Mouse (Mus musculus): Measurements from ENCODE around the gene Tmed8.
"Not testable (repeated sequence)": the region's sequence is repeated elsewhere in the genome, so short reads cannot be mapped to it uniquely, and the experiment has no call there.

The Tmed8 gene

GRCm38 (mm10) chr12:87199973-87200586 is at the start of gene Tmed8:
TSS of gene Tmed8 (minus strand) at chr12:87200454.
- DNase-seq (ENCODE audit: low spot score), result peak; percentile 68

GRCm38 (mm10) chr12:87238632-87239031 is 38.4 kb upstream of the Tmed8 start, which contains the start of gene Noxred1:
TSS of gene Noxred1 (minus strand) at chr12:87238732.
- DNase-seq (ENCODE audit: low spot score), result no peak

DNA sequence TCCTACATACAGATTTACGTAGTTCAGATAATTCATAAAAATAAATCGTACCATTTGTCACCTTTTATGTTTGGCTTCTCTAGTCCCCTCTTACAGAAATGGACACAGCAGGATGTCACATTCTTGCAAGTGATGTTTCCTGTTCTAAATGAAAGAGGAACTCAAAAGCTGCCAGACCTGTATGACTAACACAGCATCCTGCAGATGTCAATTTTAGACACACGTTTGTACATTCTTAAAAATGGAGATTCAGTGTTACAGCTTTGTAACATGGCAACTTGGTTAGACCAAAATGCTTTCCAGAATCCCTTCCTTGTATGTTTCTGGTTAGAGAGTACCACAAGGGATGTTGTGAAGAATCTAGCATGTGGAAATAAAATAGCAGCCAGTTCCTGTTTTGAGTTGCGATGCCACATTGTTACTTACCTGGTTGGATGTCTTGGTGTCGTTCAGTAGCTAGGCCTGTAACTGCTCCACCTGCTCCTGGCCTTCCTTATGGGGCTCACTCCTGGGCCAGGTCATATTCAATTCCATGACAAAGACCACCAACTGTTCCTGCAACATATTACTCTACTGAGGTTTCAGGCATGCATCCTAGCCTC is 36.7 kb upstream of the Tmed8 start:
- no peak for DNase-seq (ENCODE audit: low spot score)

DNA sequence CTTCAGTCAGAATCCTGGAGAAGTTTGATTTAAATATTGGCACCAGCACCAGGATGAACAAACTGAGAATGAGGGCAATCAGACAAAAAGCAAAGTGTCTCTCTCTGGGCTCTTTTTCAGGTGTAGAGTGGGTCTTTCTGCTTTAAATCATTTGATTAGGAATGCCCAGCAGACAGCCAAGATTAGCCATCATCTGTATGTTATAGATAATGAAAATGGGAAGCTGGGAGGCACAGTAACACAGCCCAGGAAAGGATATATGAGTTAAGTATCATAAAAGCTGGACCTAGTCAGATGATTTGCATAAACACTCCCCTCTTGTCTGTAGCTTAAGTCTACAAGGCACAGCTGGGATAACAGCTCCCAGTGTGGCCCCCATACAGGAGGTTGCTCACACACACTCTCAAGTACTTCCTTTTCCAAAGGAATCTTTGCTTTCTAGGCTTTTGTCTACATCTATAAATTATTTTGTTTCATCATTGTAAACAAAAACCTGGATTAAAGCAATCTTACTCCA is 30.2 kb upstream of the Tmed8 start:
- DNase-seq (ENCODE audit: low spot score), result no peak

- DNase-seq (ENCODE audit: low spot score), result no peak
Observed at GRCm38 (mm10) chr12:87229633-87230032, 29.4 kb upstream of the Tmed8 start.

DNA sequence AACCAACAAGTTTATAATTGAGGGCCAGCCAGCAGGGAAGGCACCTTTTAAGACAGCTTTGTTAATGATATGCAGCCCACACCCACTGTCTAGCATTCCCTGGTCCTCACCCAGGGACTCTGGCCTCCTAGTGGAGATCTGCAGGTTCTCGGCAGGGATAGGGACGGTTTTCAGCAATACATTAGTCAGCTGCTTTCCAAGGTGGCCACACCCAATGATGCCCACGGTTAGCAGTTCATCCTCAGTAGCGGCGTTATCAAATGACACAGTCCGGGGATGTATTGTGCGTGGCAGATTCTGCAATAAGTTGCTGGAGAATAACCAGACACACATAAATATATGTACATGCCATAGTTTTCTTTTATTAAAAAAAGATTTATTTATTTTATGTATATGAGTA is 26.5 kb upstream of the Tmed8 start:
- no peak for DNase-seq (ENCODE audit: low spot score)

DNA sequence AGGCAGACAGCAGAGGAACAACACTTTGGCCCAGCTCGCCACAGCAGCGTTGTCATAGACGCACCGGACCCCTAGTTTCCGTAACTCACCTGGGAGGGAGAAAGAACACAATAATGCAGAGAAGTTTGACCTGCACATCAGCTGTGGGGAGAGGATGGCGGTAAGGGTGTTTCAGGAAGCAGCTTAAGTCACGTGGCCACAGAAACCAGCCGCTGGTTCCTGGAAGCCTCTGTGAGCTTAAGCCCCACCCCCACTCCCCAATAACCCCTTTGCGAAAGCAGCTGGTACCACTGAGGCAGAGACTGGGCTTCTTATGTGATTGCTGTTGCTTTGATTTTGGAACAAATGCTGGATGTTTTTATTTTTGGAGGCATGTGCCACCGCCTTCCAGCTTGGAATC is 24.7 kb upstream of the Tmed8 start:
- no peak for DNase-seq (ENCODE audit: low spot score)

GRCm38 (mm10) chr12:87219362-87219761 is 19.1 kb upstream of the Tmed8 start:
- no peak for DNase-seq (ENCODE audit: low spot score)

DNA sequence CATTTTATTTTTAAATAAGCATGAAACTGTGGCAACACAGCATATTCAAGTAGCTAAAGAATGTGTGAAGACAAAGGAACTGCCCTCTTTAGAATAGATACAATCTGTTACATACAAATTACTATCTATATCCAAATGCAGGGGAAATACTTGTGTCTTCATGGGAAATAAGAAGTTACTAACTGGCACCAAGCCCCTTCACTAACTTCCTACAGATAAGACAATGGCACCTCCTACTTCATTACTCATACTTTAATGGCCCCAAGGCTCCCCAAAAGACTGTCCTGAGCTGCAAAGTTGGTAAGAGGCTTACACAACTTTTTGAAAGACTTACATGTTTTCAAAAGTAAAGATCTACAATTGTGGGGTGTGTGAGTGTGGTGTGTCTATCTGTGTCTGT is 17.3 kb upstream of the Tmed8 start:
- no peak for DNase-seq (ENCODE audit: low spot score)

- DNase-seq (ENCODE audit: low spot score), result no peak
Observed at GRCm38 (mm10) chr12:87216053-87216452, 15.8 kb upstream of the Tmed8 start.

- DNase-seq (ENCODE audit: low spot score), result no peak
Observed at GRCm38 (mm10) chr12:87212844-87213606, 12.8 kb upstream of the Tmed8 start.

GRCm38 (mm10) chr12:87205789-87206188 is 5.5 kb upstream of the Tmed8 start:
- not testable (repeated sequence) for DNase-seq (ENCODE audit: low spot score)

- no peak for DNase-seq (ENCODE audit: low spot score)
Observed at GRCm38 (mm10) chr12:87201694-87202093, 1.4 kb upstream of the Tmed8 start.

DNA sequence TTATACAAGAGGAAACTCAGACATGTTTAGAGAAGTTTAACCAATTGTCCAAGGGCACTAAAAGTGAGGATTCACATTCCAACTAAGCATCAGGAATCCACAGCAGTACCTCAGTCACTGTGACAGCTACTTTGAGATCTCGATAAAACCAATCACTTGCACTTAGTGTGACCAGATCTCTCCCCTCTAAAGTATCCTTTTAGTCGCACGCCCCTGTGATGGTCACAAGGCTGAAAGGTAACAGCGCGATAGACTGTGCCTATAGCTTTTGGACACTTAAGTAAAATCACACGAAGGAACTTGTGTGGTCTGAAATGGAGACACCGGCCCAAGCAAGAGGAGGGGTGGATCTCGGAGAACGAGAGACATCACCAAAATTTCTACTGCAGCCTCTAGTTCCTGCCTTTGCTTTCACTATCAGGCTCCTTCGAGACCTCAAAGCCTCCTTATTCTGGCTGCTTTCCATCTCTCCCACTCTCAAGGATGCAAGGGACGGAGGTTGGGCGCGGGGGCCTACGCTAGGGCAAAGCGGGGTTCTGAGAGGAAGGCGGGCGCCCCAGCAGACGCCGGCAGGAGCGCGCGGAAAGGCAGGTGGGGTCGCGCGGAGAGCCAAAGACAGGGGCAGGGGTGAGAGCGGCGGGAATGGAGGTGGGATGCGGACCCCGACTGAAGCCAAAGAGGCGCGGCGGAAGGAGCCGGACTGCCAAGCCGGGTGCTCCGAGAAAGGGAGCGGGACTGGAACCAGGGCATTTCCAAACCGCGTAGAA is 865 bp downstream of the Tmed8 start, which contains the start of gene Samd15:
Gene Samd15, plus strand, starts transcription at position 518 of the 767 bp plus-strand sequence.
- DNase-seq (ENCODE audit: low spot score), result peak; percentile 25

DNA sequence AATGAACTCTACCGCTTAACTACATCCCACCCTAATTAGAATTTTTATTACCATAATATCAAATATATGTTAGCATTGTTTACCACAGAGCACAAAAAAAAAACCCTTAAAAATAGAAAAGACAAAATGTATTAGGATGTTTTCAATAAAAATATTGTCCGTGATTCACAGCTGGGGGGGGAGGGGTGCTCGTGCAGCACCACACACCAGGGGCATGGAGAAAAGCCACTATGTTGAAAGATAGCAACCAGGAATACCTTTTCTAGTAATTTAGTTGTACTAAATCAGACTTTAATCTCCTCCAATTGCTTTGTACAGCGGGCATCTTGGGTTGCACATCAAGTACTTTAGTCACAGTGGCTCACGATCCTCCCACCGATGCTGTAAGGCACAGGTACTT is 1.5 kb downstream of the Tmed8 start:
- DNase-seq (ENCODE audit: low spot score), result no peak

- no peak for DNase-seq (ENCODE audit: low spot score)
Observed at GRCm38 (mm10) chr12:87196310-87196709, 3.9 kb downstream of the Tmed8 start.

- no peak for DNase-seq (ENCODE audit: low spot score)
Observed at GRCm38 (mm10) chr12:87195069-87195468, 5.2 kb downstream of the Tmed8 start.

GRCm38 (mm10) chr12:87193008-87193407 is 7.2 kb downstream of the Tmed8 start:
- DNase-seq (ENCODE audit: low spot score), result no peak

GRCm38 (mm10) chr12:87177631-87178030 is 22.6 kb downstream of the Tmed8 start:
- no peak for DNase-seq (ENCODE audit: low spot score)

- no peak for DNase-seq (ENCODE audit: low spot score)
Observed at GRCm38 (mm10) chr12:87175194-87175946, 24.9 kb downstream of the Tmed8 start.

DNA sequence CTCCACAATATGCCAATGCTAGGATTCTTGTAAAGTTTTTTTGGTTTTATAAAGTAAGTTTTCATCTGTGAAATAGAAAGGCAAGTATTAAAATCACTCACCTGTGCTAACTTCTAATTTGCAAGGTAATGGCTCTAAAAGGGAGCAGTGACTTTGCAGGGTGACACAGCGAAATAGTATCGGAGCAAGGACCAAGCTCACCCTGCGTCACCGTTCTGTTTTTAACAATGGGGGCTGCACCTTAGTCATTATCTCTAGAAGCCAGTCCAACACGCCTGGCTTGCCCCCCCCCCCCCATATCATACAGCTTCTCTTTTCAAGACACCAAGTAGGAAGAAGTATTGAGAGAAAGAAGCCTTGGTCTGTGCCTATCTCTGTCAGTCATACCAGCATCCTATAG is 39.4 kb downstream of the Tmed8 start:
- no peak for DNase-seq (ENCODE audit: low spot score)

All from left cerebral cortex, adult 11 months (tissue).